Comparison of ENCODE assay signal across 9 mouse cellular contexts in genomic region chr13:3892601-3893000, GRCm38 (mm10). TPM values are rescaled to one million over a fixed set of nuclear protein-coding genes. Genes with fewer than 3 reads are reported as not detected.
DNase-seq lines count a peak whose midpoint lies in the region; ATAC-seq lines count a peak whose summit lies in the region.
"Had no signal": no experiment of that assay in that cellular context is flagged by ENCODE, and none has a peak within 500 bp of the region (broad histone marks: within the 10 kb centered on the region; RNA-seq: fewer than 3 reads in every experiment).

No protein-coding gene starts in this region.

- peak overlapping the region; percentile 88 for H3K9ac ChIP-seq in liver, embryonic 11.5 days (ENCODE audit: low read depth, low read length)

- peak overlapping the region; percentile 80 for H3K4me2 ChIP-seq in liver, embryonic 11.5 days

- ATAC-seq in liver, embryonic 11.5 days (replicated peaks; ENCODE audit: low FRiP score), result no peak
- no peak for ATAC-seq in inflammation-experienced regulatory T-cells, adult 6 months

- H3K9me3 ChIP-seq in forebrain, embryonic 10.5 days, result no peaks in the 10 kb centered on the region
- no peaks in the 10 kb centered on the region for H3K9me3 ChIP-seq in liver, embryonic 11.5 days (ENCODE audit: control insufficient read depth, low read length)

- peaks cover 37% of the 10 kb centered on the region for H3K36me3 ChIP-seq in forebrain, embryonic 10.5 days (replicated peaks)
- H3K36me3 ChIP-seq in liver, embryonic 11.5 days (ENCODE audit: control insufficient read depth, insufficient read depth, low read length), result peaks cover 10% of the 10 kb centered on the region

- H3K27me3 ChIP-seq in forebrain, embryonic 10.5 days (ENCODE audit: poor library complexity, severe bottlenecking), result no peaks in the 10 kb centered on the region
- H3K27me3 ChIP-seq in liver, embryonic 11.5 days (replicated peaks; ENCODE audit: control insufficient read depth, insufficient read depth, low read length), result no peaks in the 10 kb centered on the region

- WGBS in forebrain, embryonic 10.5 days, result 19% methylated on average over 7 of the region's 7 CpGs
- 11% methylated on average over 7 of the region's 7 CpGs for WGBS in liver, embryonic 11.5 days

- peaks cover 25% of the 10 kb centered on the region for H3K4me1 ChIP-seq in forebrain, embryonic 10.5 days
- peaks cover 21% of the 10 kb centered on the region for H3K4me1 ChIP-seq in liver, embryonic 11.5 days (replicated peaks; ENCODE audit: control insufficient read depth, insufficient read depth, low read length)

- H3K4me3 ChIP-seq in forebrain, embryonic 10.5 days, result peak overlapping the region; percentile 63
- H3K4me3 ChIP-seq in liver, embryonic 11.5 days (ENCODE audit: low read depth, low read length), result peak overlapping the region; percentile 72

- DNase-seq in embryo, embryonic 10 days (ENCODE audit: low spot score), result peak; percentile 19
- DNase-seq in embryo, embryonic 9.5 days (ENCODE audit: extremely low spot score), result no peak
- DNase-seq in 416B (ENCODE audit: low read depth), result peak; percentile 48
- no peak for DNase-seq in forebrain, embryonic 10.5 days (ENCODE audit: extremely low spot score, low spot score)
- DNase-seq in liver, embryonic 11.5 days (ENCODE audit: low spot score), result no peak
- no peak for DNase-seq in spleen, adult 18-20 months
- DNase-seq in ovary, postnatal 14 days (ENCODE audit: low spot score), result no peak

- peak overlapping the region; percentile 88 for H3K27ac ChIP-seq in forebrain, embryonic 10.5 days
- peak overlapping the region; percentile 8; the same call in 1 of the 2 replicates for H3K27ac ChIP-seq in liver, embryonic 11.5 days (ENCODE audit: low read depth, low read length)

RNA-seq across cellular contexts. Expression of gene Net1, which starts 25.4 kb away (rescaled TPM):
- polyA plus RNA-seq in forebrain, embryonic 10.5 days (2016; fragmentation: Nextera tagmentation; extraction: Ambion mirVana), result 64.7 and 75.3 TPM in 2 replicates
- 95.0 and 103 TPM in 2 replicates for polyA plus RNA-seq in liver, embryonic 11.5 days (2014; fragmentation: Nextera tagmentation; extraction: Ambion mirVana)
- 10 to 100 TPM; 24.1 to 29.7 (median 27.0) TPM for polyA plus RNA-seq in inflammation-experienced regulatory T-cells, adult 6 months (2017; shearing (Covaris generic))

RNA-seq across cellular contexts. Expression of gene Tubal3, which starts 25.5 kb away (rescaled TPM):
- not detected in 2 replicates for polyA plus RNA-seq in forebrain, embryonic 10.5 days (2016; fragmentation: Nextera tagmentation; extraction: Ambion mirVana)
- not detected in 2 replicates for polyA plus RNA-seq in liver, embryonic 11.5 days (2014; fragmentation: Nextera tagmentation; extraction: Ambion mirVana)
- polyA plus RNA-seq in inflammation-experienced regulatory T-cells, adult 6 months (2017; shearing (Covaris generic)), result under 1 TPM in 1 of 3 experiments, not detected in 2; 0.67 TPM

RNA-seq across cellular contexts. Expression of gene Calm5, which starts 38.6 kb away (rescaled TPM):
- polyA plus RNA-seq in forebrain, embryonic 10.5 days (2016; fragmentation: Nextera tagmentation; extraction: Ambion mirVana), result not detected in 2 replicates
- not detected in 2 replicates for polyA plus RNA-seq in liver, embryonic 11.5 days (2014; fragmentation: Nextera tagmentation; extraction: Ambion mirVana)
- not detected for polyA plus RNA-seq in inflammation-experienced regulatory T-cells, adult 6 months (2017; shearing (Covaris generic))
- polyA plus RNA-seq: large intestine, adult 2 months had no signal

RNA-seq across cellular contexts. Expression of gene Ucn3, which starts 52.5 kb away (rescaled TPM):
- not detected in 2 replicates for polyA plus RNA-seq in forebrain, embryonic 10.5 days (2016; fragmentation: Nextera tagmentation; extraction: Ambion mirVana)
- polyA plus RNA-seq in liver, embryonic 11.5 days (2014; fragmentation: Nextera tagmentation; extraction: Ambion mirVana), result not detected in 2 replicates
- polyA plus RNA-seq in inflammation-experienced regulatory T-cells, adult 6 months (2017; shearing (Covaris generic)), result not detected

RNA-seq across cellular contexts. Expression of gene Calm4, which starts 55.0 kb away (rescaled TPM):
- not detected in 2 replicates for polyA plus RNA-seq in forebrain, embryonic 10.5 days (2016; fragmentation: Nextera tagmentation; extraction: Ambion mirVana)
- polyA plus RNA-seq in liver, embryonic 11.5 days (2014; fragmentation: Nextera tagmentation; extraction: Ambion mirVana), result not detected in 2 replicates
- not detected for polyA plus RNA-seq in inflammation-experienced regulatory T-cells, adult 6 months (2017; shearing (Covaris generic))
- polyA plus RNA-seq: large intestine, adult 2 months had no signal

Comparison
In these comparisons a context has a peak if more than half of its experiments do, and no peak if none do; other contexts are left out.
1. DNase-seq: peak in embryo, embryonic 10 days (single experiment) and 416B (single experiment); none in embryo, embryonic 9.5 days (single experiment), forebrain, embryonic 10.5 days (single experiment), liver, embryonic 11.5 days (single experiment), spleen, adult 18-20 months (0 of 2) and ovary, postnatal 14 days (single experiment).